Mouse (Mus musculus) frontal cortex, postnatal 36 days (tissue): ENCODE results near the gene Gabra4.

Experiments used
- DNase-seq, 2 experiments: peaks; one replicate each; pipeline ENCODE4 v3.0.0; 2022; ENCODE audit warnings: low spot score in 2 of 2

Gabra4 gene

GRCm38 (mm10) chr5:71658115-71658497 lies at the start of gene Gabra4:
Gabra4 (minus strand) TSS chr5:71658308.
- no peak for DNase-seq

- DNase-seq, result no peak
Measured at GRCm38 (mm10) chr5:71701273-71701614, 43.1 kb upstream of the Gabra4 start.

- DNase-seq, result peak; percentile 73 to 80
Measured at GRCm38 (mm10) chr5:71700468-71701272, 42.6 kb upstream of the Gabra4 start.

GRCm38 (mm10) chr5:71699696-71700467 lies 41.8 kb upstream of the Gabra4 start:
- DNase-seq, result peak; percentile 75 to 81

GRCm38 (mm10) chr5:71665593-71665992 lies 7.5 kb upstream of the Gabra4 start:
- no peak for DNase-seq

- peak; percentile 66 to 71 for DNase-seq
Measured at GRCm38 (mm10) chr5:71657482-71658114, 510 bp downstream of the Gabra4 start, which contains the start of gene Gabrb1. Gabrb1 (plus strand) TSS chr5:71658113.

- peak; percentile 42 to 57 for DNase-seq
Measured at GRCm38 (mm10) chr5:71656771-71657170, 1.3 kb downstream of the Gabra4 start.

- DNase-seq, result peak; percentile 24 to 41
Measured at GRCm38 (mm10) chr5:71654056-71654455, 4.1 kb downstream of the Gabra4 start.

GRCm38 (mm10) chr5:71648108-71648507 lies 10.0 kb downstream of the Gabra4 start:
- DNase-seq, result no peak

- DNase-seq, result no peak
Measured at GRCm38 (mm10) chr5:71639804-71640203, 18.3 kb downstream of the Gabra4 start.

- DNase-seq, result no peak
Measured at GRCm38 (mm10) chr5:71627820-71628219, 30.3 kb downstream of the Gabra4 start.

GRCm38 (mm10) chr5:71616734-71617133 lies 41.4 kb downstream of the Gabra4 start:
- no peak for DNase-seq

- DNase-seq, result no peak
Measured at GRCm38 (mm10) chr5:71614311-71614710, 43.8 kb downstream of the Gabra4 start.

GRCm38 (mm10) chr5:71608735-71609134 lies 49.4 kb downstream of the Gabra4 start:
- no peak for DNase-seq

- no peak for DNase-seq
Measured at GRCm38 (mm10) chr5:71606907-71607306, 51.2 kb downstream of the Gabra4 start.

GRCm38 (mm10) chr5:71604128-71604690 lies 53.9 kb downstream of the Gabra4 start:
- peak; percentile 31 to 37 for DNase-seq

- no peak for DNase-seq
Measured at GRCm38 (mm10) chr5:71595321-71595720, 62.8 kb downstream of the Gabra4 start.

GRCm38 (mm10) chr5:71593745-71594255 lies 64.3 kb downstream of the Gabra4 start:
- no peak for DNase-seq

GRCm38 (mm10) chr5:71571646-71572237 lies 86.4 kb downstream of the Gabra4 start:
- DNase-seq, result no peak

GRCm38 (mm10) chr5:71548079-71548478 lies 110.0 kb downstream of the Gabra4 start, which contains the start of gene Cox7b2:
Cox7b2 (minus strand) TSS chr5:71548205.
- no peak for DNase-seq

GRCm38 (mm10) chr5:71545554-71545953 lies 112.6 kb downstream of the Gabra4 start:
- DNase-seq, result peak in 1 of 2 experiments; percentile 20
